Mouse (Mus musculus) fat pad, adult 2 months (tissue): ENCODE measurements at regions not wholly inside any gene's neighbourhood (a gene's known extent, or its start where the extent isn't known, plus 50 kb on each side); places are given as distances from the start of the nearest gene placed in this dataset.
"Not testable (repeated sequence)": the region's sequence is repeated elsewhere in the genome, so short reads cannot be mapped to it uniquely, and the experiment has no call there.

Experiments used
- DNase-seq: peaks from one replicate; pipeline ENCODE4 v3.0.0-alpha.2; 2011; ENCODE audit warnings: low read depth, low spot score; ENCODE audit errors: extremely low read depth

DNA sequence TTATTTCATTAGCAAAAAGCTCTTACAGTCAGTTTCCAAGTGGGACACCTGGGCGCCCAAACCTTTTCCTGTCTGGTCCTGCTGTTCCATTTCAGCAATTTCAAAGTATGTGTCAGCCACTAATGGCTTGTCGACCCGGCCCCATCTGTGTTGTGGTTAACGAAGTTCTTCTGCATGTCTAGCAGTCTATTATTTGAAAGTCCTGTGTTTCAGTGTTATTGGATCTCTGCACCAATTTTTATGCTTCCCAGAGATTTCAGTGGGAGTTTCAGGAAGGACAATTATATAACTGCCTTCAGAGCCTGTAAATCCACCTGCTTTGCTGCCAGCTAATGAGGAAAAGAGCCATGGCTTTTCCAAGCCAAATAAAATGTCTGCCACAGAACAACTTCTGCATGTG lies 1142.0 kb downstream of the A830018L16Rik start:
- DNase-seq = no peak

DNA sequence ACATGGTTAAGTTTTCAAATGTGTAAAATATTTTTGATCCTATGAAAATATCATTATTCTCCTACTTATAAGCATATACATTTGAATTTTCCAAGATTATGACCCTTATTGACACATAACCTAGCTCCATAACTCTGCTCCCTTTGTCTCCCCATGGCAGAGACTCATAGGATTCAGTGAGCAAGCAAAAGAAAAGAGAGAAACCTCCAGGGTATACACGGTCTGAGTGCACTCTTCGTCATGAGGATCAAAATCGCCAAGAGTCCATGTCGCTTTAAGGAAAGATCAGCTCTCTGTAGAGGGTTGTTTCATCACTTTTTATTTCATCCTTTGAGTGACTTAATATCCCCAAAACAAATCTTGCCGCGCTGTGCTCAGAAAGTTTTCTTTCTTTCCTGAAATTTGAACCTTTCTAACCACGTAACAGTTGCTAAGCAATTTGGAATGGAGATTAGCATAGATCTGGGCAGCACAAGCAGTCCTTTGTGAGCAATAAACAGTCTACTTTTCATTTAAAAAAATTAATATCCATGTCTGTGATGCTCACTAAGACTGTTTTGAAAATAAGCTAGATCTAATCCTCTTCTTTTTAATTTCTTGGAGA lies 1158.0 kb downstream of the A830018L16Rik start:
- DNase-seq = no peak

GRCm38 (mm10) chr1:12572770-12573169 lies 1158.9 kb downstream of the A830018L16Rik start:
- DNase-seq = no peak

GRCm38 (mm10) chr1:12574274-12574673 lies 1160.4 kb downstream of the A830018L16Rik start:
- no peak for DNase-seq

DNA sequence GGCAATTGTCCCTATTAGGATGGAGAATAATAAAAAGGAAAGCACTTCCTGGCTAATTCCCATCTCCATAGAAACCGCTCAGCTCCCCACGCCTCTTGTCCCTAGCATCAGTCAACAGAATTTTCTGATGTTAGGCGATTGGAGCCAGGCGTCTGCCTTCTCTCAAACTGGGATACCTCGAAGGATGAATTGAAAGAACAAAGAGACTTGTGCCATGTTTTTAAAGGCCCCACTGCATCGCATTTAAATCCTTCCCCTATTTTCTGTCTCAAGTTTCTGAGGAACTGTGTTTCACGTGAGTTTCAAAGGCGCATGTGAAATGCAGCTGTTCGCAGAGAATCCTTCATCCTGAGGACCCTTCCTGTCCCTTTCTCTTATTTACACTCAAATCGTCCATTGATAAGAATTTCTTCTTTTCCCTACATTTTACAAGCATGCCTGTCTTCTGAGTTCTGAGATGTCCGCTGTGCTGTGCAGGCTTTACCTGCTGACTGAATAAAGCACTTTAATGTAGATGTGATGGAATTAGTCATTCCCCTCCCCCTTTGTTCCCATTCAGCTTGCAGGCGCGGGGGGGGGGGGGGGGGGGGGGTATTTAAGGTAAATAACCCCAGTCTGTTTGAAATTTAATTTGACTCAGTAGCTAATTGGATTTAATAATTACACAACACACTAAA lies 1163.3 kb downstream of the A830018L16Rik start:
- DNase-seq = no peak

DNA sequence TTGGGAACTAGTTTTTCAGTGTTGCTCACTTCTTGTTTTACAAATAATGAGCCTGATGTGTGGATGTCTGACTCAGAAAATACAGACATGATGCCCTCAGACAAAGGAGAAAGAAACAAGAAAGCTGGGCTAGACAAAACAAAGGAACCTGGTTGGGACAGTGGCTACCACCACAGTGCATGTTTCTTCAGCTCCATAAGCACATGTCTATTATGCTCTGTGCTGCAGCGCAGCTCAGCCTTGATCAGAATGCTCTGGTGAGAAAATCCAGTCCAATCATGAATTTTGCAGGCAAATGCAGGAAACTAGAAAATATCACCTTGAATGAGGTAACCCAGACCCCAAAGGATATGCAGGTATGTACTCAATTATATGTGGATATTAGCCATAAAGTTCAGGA lies 1164.1 kb downstream of the A830018L16Rik start:
- DNase-seq = no peak

- DNase-seq = no peak
These were observed 1169.1 kb downstream of the A830018L16Rik start for GRCm38 (mm10) chr1:12583012-12583411.

GRCm38 (mm10) chr1:12586981-12587380 lies 1173.1 kb downstream of the A830018L16Rik start:
- DNase-seq = not testable (repeated sequence)

- DNase-seq = no peak
These were observed 1198.2 kb downstream of the A830018L16Rik start for GRCm38 (mm10) chr1:12612102-12612501.

DNA sequence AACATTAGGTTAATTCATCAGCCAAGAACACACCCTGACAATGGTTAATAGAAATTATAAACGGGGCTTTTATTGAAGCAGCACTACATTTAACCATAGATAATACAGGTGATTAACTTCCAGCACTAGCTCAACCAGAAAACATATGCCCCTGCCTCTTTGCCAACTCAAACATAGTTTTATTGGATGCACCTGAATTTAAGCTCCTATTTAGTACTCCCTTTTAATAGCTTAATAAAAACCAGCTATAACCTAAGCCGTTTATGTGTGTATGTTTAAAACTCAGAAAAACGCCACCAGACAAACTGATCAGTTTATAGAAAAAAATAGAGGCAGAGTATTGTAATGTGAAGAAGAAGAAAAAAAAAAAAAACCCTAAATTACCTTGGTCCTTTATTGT lies 1201.4 kb downstream of the A830018L16Rik start:
- no peak for DNase-seq

- no peak for DNase-seq
These were observed 1202.0 kb downstream of the A830018L16Rik start for GRCm38 (mm10) chr1:12615733-12616481.

GRCm38 (mm10) chr1:12619981-12620380 lies 1206.1 kb downstream of the A830018L16Rik start:
- DNase-seq = no peak

- no peak for DNase-seq
These were observed 1206.9 kb downstream of the A830018L16Rik start for GRCm38 (mm10) chr1:12620825-12621224.

- DNase-seq = no peak
These were observed 1209.3 kb downstream of the A830018L16Rik start for GRCm38 (mm10) chr1:12623158-12623557.

GRCm38 (mm10) chr1:12633049-12633448 lies 1219.1 kb downstream of the A830018L16Rik start:
- DNase-seq = no peak

GRCm38 (mm10) chr1:12636326-12637147 lies 1222.6 kb downstream of the A830018L16Rik start:
- DNase-seq = no peak

DNA sequence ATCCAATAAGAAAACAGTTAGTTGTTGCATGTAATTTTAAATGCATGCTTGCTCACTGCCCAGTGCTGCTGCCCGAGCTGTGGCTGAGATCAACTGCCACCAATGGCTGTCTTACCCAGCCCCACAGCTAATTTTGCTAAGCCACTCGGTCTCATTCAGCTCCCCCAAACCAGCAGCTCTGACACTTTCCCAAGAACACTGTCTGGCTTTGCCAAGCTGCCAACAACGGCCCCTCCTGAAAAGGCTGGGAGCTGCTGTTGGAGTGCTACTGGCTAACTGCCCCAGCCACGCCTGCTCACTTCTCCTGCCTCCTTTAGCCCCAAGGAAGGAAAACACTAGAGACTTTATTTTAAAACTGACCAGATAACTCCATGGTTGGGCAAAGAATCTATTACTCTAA lies 1227.1 kb downstream of the A830018L16Rik start:
- DNase-seq = no peak
